Mouse (Mus musculus) inflammation-experienced regulatory T-cells, adult 6 months (primary cell): ENCODE results near the gene BC005537. TPM values are rescaled to one million over a fixed set of nuclear protein-coding genes. Genes with fewer than 3 reads are reported as not detected.
A peak's percentile ranks its signal among the peaks of the same experiment; 100 is the strongest.
"Not testable (repeated sequence)": the region's sequence is repeated elsewhere in the genome, so short reads cannot be mapped to it uniquely, and the experiment has no call there.

ENCODE experiments used
- ATAC-seq: one replicate; pipeline ENCODE4 v1.8.0; 2017
- polyA plus RNA-seq, 3 experiments: library from polyadenylated mRNA; unstranded; fragments of 100-300 nt; shearing (Covaris generic); gene quantifications; one replicate each; pipeline ENCODE4 v1.2.1; 2017

Gene BC005537
- polyA plus RNA-seq: 10 to 100 TPM; 40.8 to 54.9 (median 47.8) TPM

DNA sequence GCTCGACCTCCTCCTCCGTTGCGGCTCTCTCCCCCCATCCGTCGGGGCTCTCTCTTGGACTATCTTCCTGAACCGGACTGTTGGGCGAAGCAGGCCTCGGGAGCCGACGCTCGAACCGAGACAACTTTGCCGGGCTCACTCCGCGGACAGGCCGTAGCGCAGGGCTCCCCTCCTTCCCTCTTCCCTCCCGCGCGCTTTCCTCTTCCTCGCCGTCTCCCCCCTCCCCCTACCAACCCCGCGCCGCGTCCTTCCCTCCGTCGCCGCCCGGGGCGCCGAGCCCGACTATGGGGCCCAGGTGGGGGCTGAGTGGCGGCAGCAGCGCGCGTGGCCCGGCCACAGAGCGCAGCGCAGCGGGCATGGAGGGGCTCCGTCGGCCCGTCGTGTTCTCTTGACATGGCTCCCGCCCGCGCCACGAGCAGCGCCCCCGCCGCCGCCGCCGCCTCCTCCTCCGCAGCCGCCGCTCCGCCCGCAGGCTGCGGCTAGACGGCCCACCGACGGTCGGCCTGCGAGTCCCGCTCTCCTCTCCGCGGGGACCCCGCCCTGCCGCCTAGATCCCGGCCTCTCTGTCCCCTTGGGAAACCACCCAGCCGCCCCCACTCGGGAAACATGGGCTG lies at the start of gene BC005537:
Gene BC005537, plus strand, starts transcription at position 350 of the 614 bp plus-strand sequence.
- ATAC-seq: peak; percentile 42

DNA sequence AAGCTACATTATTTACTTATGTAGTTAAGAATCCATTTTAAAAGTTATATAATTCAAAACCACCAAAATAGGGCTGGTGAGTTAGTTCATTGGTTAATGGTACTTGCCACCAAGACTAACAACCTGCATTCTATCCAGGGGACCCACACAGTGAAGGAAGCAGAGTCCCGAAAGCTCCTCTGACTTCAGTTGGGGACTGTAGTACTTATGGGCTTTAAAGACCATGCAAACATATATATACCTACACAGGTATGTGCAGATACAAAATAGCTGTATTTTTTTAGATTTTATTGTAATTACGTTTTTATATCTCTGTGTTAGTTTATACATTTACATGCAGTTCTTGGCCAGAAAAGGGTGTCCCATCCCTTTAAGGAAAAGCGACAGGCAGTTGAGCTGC lies 44.7 kb upstream of the BC005537 start:
- no peak for ATAC-seq

DNA sequence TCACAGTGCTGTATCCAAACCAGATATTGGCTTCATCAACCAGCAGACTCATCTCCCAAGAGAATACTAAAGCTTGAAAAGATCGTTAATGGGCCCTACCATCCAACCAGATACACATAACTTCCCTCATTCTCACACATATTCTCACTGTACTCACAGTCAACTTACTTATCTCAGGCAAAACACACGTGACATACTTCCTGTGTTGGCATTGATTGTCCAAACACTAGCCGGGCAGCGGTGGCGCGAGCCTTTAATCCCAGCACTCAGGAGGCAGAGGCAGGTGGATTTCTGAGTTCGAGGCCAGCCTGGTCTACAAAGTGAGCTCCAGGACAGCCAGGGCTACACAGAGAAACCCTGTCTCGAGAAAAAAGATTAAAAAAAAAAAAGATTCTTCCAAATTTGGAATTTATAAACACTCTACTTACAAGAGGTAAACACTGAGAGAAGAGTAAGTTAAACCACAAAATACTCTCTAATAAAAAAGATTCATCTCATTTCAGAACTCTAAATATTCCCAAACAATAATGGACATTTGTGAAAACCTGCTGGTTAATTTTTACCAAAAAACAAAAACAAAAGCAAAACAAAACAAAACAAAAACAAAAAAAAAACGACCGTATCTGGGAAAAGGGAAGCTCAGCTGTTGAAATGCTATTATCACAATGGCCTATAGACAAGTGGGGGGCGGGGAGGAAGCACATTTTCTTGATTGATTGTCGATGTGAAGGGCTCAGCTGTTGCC lies 43.5 kb upstream of the BC005537 start:
- ATAC-seq: no peak

GRCm38 (mm10) chr13:24759451-24759850 lies 42.0 kb upstream of the BC005537 start:
- ATAC-seq: no peak

DNA sequence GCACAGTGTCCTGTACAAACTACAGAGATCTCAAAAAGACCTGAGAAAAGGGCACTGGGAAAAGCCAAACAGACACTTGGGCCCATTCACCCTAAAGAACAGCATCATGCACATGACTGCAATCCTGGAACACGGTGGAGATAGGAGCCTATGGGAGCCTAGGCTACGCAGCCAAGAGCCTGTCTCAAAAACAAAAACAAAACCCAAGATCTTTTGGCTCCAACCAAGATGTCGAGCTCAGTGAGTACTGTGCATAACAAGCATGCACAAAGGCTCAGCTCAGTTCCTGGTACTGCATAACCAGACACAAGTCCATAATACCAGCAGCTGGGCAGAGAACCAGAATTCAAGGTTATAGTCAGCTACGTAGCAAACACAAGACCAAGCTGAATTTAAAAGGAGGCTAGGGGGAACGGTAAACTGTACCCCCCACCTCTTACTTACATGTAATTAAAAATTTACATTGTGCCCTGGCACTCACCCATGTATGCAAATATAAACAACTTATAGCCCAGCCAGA lies 41.0 kb upstream of the BC005537 start:
- no peak for ATAC-seq

- ATAC-seq: peak; percentile 19
These were observed 40.4 kb upstream of the BC005537 start for GRCm38 (mm10) chr13:24761083-24761402.

- ATAC-seq: peak; percentile 92
These were observed 39.8 kb upstream of the BC005537 start, which contains the start of gene Gmnn for GRCm38 (mm10) chr13:24761403-24762227. Gmnn (minus strand) TSS chr13:24761923.

DNA sequence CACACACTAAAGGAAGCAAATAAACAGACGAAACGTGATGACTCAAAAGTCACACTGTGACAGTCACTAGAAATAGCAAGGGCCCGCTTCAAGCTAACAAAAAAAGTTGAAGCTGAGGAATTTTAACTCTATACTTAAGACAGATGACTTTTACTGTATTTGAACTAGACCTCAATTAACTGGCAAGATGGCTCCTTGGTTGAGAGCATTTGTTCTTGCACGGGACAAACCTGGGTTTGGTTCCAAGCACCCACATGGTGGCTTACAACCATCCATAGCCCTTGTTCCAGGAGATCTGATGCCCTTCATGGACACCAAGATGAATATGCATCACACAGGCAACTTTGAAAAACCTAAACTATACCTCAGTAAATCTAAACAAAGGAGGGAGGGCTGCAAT lies 39.2 kb upstream of the BC005537 start:
- ATAC-seq: no peak

- not testable (repeated sequence) for ATAC-seq
These were observed 33.6 kb upstream of the BC005537 start for GRCm38 (mm10) chr13:24767809-24768208.

DNA sequence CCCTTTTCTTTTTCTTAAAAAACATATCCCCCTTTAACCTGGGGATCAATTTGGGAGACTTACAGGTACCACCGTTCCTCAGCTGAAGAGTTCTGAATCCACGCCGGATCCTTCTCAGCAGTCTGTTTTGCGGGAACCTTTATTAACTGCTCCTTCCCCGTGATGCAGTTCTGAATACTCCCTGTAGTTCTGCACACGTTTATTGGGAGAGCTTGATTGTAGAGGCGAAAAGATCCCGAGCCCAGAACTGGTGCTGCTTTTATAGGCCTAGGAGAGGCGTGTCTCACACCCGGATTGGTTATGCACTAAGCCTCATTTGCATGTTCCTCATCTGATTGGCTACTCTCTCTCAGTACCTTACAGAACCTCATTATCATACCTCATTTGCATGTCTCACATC lies 30.0 kb upstream of the BC005537 start:
- not testable (repeated sequence) for ATAC-seq

DNA sequence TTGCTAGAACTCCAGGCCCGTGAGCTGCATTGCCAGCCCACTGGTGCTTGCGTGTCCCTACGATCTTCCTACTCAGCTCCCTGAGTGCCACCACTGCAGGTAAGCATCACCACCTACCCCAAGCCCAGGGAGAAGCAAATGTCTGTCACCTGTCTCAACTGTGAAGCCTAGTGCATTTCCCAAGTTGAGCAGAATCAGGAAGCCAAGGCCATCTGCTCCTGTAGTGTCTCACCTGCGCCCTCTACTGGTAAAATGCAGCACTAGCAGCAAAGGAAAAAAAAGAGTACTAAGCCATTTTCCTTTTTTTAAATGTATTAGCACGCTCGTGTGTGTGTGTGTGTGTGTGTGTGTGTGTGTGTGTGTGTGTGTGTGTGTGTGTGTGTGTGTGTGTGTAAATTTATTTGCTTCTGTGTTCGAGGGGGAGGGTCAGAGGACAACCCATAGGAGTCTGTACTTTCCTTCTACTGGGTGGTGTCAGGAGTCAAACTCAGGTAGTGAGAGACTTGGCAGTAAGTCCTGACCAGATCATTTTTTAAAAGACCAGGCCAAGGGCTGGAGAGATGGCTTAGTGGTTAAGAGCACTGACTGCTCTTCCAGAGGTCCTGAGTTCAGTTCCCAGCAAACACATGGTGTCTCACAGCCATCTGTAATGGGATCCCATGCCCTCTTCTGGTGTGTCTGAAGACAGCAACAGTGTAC lies 25.2 kb upstream of the BC005537 start:
- peak; percentile 53 for ATAC-seq

DNA sequence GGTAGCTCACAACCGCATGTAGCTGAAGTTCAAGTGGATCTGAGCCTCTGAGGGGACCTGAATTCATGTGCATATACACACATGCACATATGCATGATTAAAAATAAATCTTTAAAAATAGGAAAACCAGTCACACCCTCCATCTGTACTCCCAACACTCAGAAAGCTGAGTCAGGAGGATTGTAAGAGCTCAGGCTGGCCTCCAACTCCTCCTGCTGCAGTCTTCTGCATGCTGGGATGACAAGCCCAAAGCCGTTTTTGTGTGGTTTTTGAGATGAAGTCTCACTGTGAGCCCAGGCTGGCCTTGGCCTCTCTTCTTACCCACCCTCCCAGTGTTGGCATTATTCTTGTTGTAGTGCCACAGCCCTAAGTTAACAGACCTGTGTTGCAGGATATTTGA lies 23.4 kb upstream of the BC005537 start:
- no peak for ATAC-seq

DNA sequence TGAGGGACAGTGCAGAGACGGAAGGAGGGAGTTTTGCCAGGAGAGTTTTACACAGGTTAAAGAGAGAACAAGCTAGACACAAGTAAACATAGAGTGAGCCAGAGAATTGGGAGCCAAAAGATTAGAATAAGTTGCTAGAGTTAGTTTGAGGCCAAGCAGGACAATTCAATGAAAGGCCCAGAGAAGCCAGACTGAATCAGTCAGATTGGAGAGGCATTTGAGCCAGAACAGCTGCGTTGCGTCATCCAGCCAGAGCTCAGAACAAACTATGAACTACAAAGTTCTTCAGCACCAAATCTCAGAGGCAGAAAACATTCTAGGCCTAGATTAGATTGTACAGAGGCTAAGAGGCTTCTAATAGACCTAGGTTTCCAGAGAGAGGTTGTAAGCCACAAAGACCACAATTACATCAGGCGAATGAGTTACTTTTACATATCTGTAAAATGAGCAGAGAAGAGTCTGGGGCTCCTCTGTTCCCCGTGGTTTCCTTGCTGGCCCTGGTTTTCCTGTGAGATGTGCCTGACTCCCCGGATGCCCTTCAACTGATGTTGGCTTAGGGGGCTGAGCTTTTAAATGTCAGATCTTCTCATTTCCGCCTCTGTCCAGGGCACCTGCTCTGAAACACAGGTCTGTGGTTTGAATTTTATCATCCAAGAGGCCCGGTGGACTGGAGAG lies 22.6 kb upstream of the BC005537 start:
- peak; percentile 72 for ATAC-seq

GRCm38 (mm10) chr13:24781916-24782315 lies 19.5 kb upstream of the BC005537 start:
- no peak for ATAC-seq

- ATAC-seq: peak; percentile 97
These were observed 15.4 kb upstream of the BC005537 start for GRCm38 (mm10) chr13:24786014-24786490.

GRCm38 (mm10) chr13:24787477-24787876 lies 14.0 kb upstream of the BC005537 start:
- ATAC-seq: no peak

DNA sequence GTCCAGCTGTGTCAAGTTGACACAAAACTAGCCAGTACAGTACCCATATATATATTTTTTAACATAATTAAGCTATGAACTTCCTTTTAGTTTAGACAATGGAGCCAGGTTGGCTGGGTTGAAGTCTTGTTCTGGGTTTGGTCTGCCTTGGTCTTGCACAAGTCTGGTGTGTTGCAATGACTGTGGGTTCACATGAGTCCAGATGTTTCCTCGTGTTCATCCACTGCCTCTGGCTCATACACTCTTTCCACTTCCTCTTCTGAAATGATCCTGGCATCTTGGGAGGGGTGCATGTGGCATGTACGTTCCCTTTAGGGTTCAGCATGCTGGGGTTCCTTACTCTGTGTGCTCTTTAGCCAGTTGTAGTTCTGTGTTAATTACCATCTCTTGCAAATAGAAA lies 10.1 kb upstream of the BC005537 start:
- ATAC-seq: no peak

GRCm38 (mm10) chr13:24792411-24793045 lies 8.9 kb upstream of the BC005537 start:
- no peak for ATAC-seq

- no peak for ATAC-seq
These were observed 2.8 kb upstream of the BC005537 start for GRCm38 (mm10) chr13:24798686-24799085.

GRCm38 (mm10) chr13:24799378-24799777 lies 2.1 kb upstream of the BC005537 start:
- ATAC-seq: no peak
